Mouse (Mus musculus) gastrocnemius, postnatal 10 days (tissue): Measurements from ENCODE around the gene Clcn7. TPM values are rescaled to one million over a fixed set of nuclear protein-coding genes. Genes with fewer than 3 reads are reported as not detected.

Source experiments
- DNase-seq: peaks from one replicate; pipeline ENCODE4 v3.0.0; 2021; ENCODE audit warnings: mixed read lengths
- total RNA-seq, 2 experiments: library from RNA; stranded (reverse); gene quantifications; 2 replicates each; pipeline ENCODE4 v1.2.3; 2021

Gene Clcn7
- total RNA-seq, 2 experiments from 2014 or later, result 14.0 to 20.0 TPM

GRCm38 (mm10) chr17:25211705-25212104 lies 78.5 kb downstream of the Clcn7 start:
- no peak for DNase-seq

Other genes starting within 250 kb of the Clcn7 start
- 10 to 100 TPM; 15.0 to 18.5 TPM for gene Nubp2, start 247.0 kb upstream of the Clcn7 start, total RNA-seq
- gene Spsb3, start 246.7 kb upstream of the Clcn7 start, total RNA-seq, result 10 to 100 TPM; 28.2 to 30.4 TPM
- gene Eme2, start 238.3 kb upstream of the Clcn7 start, total RNA-seq, result 10 to 100 TPM; 12.0 to 20.8 TPM
- 100 to 1,000 TPM; 108 to 121 TPM for gene Mrps34, start 238.3 kb upstream of the Clcn7 start, total RNA-seq
- gene Nme3, start 236.9 kb upstream of the Clcn7 start, total RNA-seq, result 10 to 100 TPM; 13.5 to 14.7 TPM
- gene Mapk8ip3, start 196.4 kb upstream of the Clcn7 start, total RNA-seq, result 10 to 100 TPM; 23.5 to 37.8 TPM
- 10 to 100 TPM; 17.2 to 24.5 TPM for gene Jpt2, start 172.7 kb upstream of the Clcn7 start, total RNA-seq
- 1 to 10 TPM; 9.1 to 9.9 TPM for gene Cramp1l, start 117.6 kb upstream of the Clcn7 start, total RNA-seq
- 1 to 10 TPM; 6.3 to 7.3 TPM for gene Ift140, start 117.3 kb upstream of the Clcn7 start, total RNA-seq
- 10 to 100 TPM; 16.0 to 16.5 TPM for gene Tmem204, start 49.8 kb upstream of the Clcn7 start, total RNA-seq
- 10 to 100 TPM; 13.0 to 16.1 TPM for gene Telo2, start 17.4 kb upstream of the Clcn7 start, total RNA-seq
- gene Ptx4, start 12.6 kb upstream of the Clcn7 start, total RNA-seq, result 1 to 10 TPM; 7.3 to 8.7 TPM
- gene Ccdc154, start 29.1 kb downstream of the Clcn7 start, total RNA-seq, result under 1 TPM; 0.09 TPM
- not detected for gene Gm38655, start 42.1 kb downstream of the Clcn7 start, total RNA-seq
- gene BC003965, start 51.2 kb downstream of the Clcn7 start, total RNA-seq, result 10 to 100 TPM; 12.3 to 12.4 TPM
- gene Unkl, start 55.0 kb downstream of the Clcn7 start, total RNA-seq, result 1 to 10 TPM; 6.8 to 8.0 TPM
- 10 to 100 TPM; 13.1 to 13.5 TPM for gene Gnptg, start 106.7 kb downstream of the Clcn7 start, total RNA-seq
- 10 to 100 TPM; 21.0 to 21.3 TPM for gene Tsr3, start 106.8 kb downstream of the Clcn7 start, total RNA-seq
- under 1 TPM; 0.26 to 0.59 TPM for gene Baiap3, start 123.0 kb downstream of the Clcn7 start, total RNA-seq
- gene Ube2i, start 141.2 kb downstream of the Clcn7 start, total RNA-seq, result 100 to 1,000 TPM; 113 to 136 TPM
- gene Prss34, start 165.0 kb downstream of the Clcn7 start, total RNA-seq, result 1 to 10 TPM; 5.0 to 5.2 TPM
- gene Prss28, start 175.3 kb downstream of the Clcn7 start, total RNA-seq, result not detected
- gene Prss29, start 185.3 kb downstream of the Clcn7 start, total RNA-seq, result not detected
- gene Tpsab1, start 212.2 kb downstream of the Clcn7 start, total RNA-seq, result 1 to 10 TPM; 7.2 to 8.4 TPM
- 10 to 100 TPM; 21.3 to 26.2 TPM for gene Tpsb2, start 232.9 kb downstream of the Clcn7 start, total RNA-seq
- not detected for gene Tpsg1, start 235.9 kb downstream of the Clcn7 start, total RNA-seq